Mouse (Mus musculus) olfactory bulb, adult 2 months (tissue): Measurements from ENCODE around the gene Elavl3.

Source experiments
- CTCF ChIP-seq: fragments of 200-500 bp; IDR thresholded peaks from 2 replicates; pipeline ENCODE4 v1.5.1; 2012; ENCODE audit warnings: low read depth, mild to moderate bottlenecking, low read length, moderate library complexity; ENCODE audit not compliant: insufficient read depth
- POLR2A ChIP-seq: fragments of 200-500 bp; IDR thresholded peaks from 2 replicates; pipeline ENCODE4 v1.6.1; 2012; ENCODE audit warnings: mild to moderate bottlenecking, low read depth, low read length, moderate library complexity; ENCODE audit not compliant: insufficient read depth

- TF ChIP-seq CTCF (no peak), POLR2A (no peak)
Observed at GRCm38 (mm10) chr9:22089986-22090385, 38.2 kb upstream of the Elavl3 start.
